Mouse (Mus musculus) thymus, adult 2 months (tissue): Measurements from ENCODE around the gene Cks1b.

Source experiments
- CTCF ChIP-seq: fragments of 200-500 bp; IDR thresholded peaks from 2 replicates; pipeline ENCODE4 v1.5.1; 2012; ENCODE audit warnings: mild to moderate bottlenecking, control low read depth, low read length, moderate library complexity, borderline replicate concordance; ENCODE audit not compliant: control insufficient read depth, poor library complexity, insufficient read depth; ENCODE audit errors: extremely low read depth
- POLR2A ChIP-seq: fragments of 200-500 bp; IDR thresholded peaks from 2 replicates; pipeline ENCODE4 v1.6.1; 2012; ENCODE audit warnings: mild to moderate bottlenecking, low read length, control low read depth, moderate library complexity; ENCODE audit not compliant: control insufficient read depth, poor library complexity, insufficient read depth; ENCODE audit errors: extremely low read depth

DNA sequence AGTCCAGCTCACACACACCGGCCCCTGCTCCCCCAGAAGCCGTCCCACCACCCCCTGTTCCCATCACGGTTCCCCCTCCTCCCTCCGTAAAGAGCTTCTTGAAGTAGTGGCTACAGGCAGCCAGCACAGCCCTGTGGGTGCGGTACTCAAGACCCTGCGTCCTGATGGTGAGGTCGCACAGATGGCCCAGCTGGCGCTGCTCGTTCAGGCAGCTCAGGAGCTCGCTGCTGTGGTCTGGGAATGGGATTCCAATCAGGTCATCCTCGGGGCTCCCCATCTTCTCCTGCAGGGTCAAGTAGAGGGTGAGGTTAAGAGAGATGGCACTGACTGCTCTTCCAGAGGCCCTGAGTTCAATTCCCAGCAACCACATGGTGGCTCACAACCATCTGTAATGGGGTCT is 37.0 kb downstream of the Cks1b start:
- no peak for TF ChIP-seq POLR2A
- no peak for TF ChIP-seq CTCF
